Mouse (Mus musculus): ENCODE measurements around the gene Flt3l.
"Not testable (repeated sequence)": the region's sequence is repeated elsewhere in the genome, so short reads cannot be mapped to it uniquely, and the experiment has no call there.

Flt3l gene

GRCm38 (mm10) chr7:45095965-45096364 lies 40.3 kb downstream of the Flt3l start:
- DNase-seq (ENCODE audit: low spot score), result not testable (repeated sequence)

- DNase-seq (ENCODE audit: low spot score), result no peak
Observed at GRCm38 (mm10) chr7:45095367-45095766, 40.9 kb downstream of the Flt3l start.

- no peak for DNase-seq (ENCODE audit: low spot score)
Observed at GRCm38 (mm10) chr7:45094121-45094520, 42.1 kb downstream of the Flt3l start.

GRCm38 (mm10) chr7:45093516-45093905 lies 42.7 kb downstream of the Flt3l start:
- DNase-seq (ENCODE audit: low spot score), result no peak

- no peak for DNase-seq (ENCODE audit: low spot score)
Observed at GRCm38 (mm10) chr7:45092828-45093515, 43.3 kb downstream of the Flt3l start.

GRCm38 (mm10) chr7:45092048-45092447 lies 44.2 kb downstream of the Flt3l start, which contains the start of gene Rcn3:
TSS of gene Rcn3 (minus strand) at chr7:45092221.
- DNase-seq (ENCODE audit: low spot score), result peak; percentile 92

GRCm38 (mm10) chr7:45091001-45091990 lies 44.9 kb downstream of the Flt3l start:
- DNase-seq (ENCODE audit: low spot score), result peak; percentile 20

GRCm38 (mm10) chr7:45090251-45090977 lies 45.8 kb downstream of the Flt3l start:
- no peak for DNase-seq (ENCODE audit: low spot score)

- no peak for DNase-seq (ENCODE audit: low spot score)
Observed at GRCm38 (mm10) chr7:45088597-45088996, 47.6 kb downstream of the Flt3l start.

- DNase-seq (ENCODE audit: low spot score), result no peak
Observed at GRCm38 (mm10) chr7:45086084-45086483, 50.1 kb downstream of the Flt3l start.

- no peak for DNase-seq (ENCODE audit: low spot score)
Observed at GRCm38 (mm10) chr7:45083300-45083890, 52.8 kb downstream of the Flt3l start.

- no peak for DNase-seq (ENCODE audit: low spot score)
Observed at GRCm38 (mm10) chr7:45082401-45083299, 53.6 kb downstream of the Flt3l start.

GRCm38 (mm10) chr7:45081016-45081415 lies 55.2 kb downstream of the Flt3l start:
- DNase-seq (ENCODE audit: low spot score), result no peak

- peak; percentile 97 for DNase-seq (ENCODE audit: low spot score)
Observed at GRCm38 (mm10) chr7:45079856-45080255, 56.4 kb downstream of the Flt3l start.

All from retina, embryonic 14.5 days (tissue).